Mouse (Mus musculus) ES-E14 (cell line): ENCODE measurements around the gene Pex5l. TPM values are rescaled to one million over a fixed set of nuclear protein-coding genes. Genes with fewer than 3 reads are reported as not detected.

Experiments used
- DNase-seq: peaks from one replicate; pipeline ENCODE4 v3.0.0-alpha.2; 2013; ENCODE audit warnings: low read depth, low spot score
- H3K27ac ChIP-seq: 2 replicates; pipeline ENCODE4 v1.5.1; 2012; ENCODE audit warnings: low read depth, mild to moderate bottlenecking, low read length, moderate library complexity, mixed read lengths; ENCODE audit not compliant: poor library complexity, insufficient read depth, severe bottlenecking
- H3K36me3 ChIP-seq: 2 replicates; pipeline ENCODE4 v1.6.1; 2012; ENCODE audit warnings: mild to moderate bottlenecking, low read length, moderate library complexity, mixed read lengths; ENCODE audit not compliant: control insufficient read depth, poor library complexity, insufficient read depth, severe bottlenecking
- H3K4me1 ChIP-seq, 2 experiments: fragments of 150-350 bp in 1 of 2; sonication (generic) in 1 of 2; 2 replicates each; pipeline ENCODE4 v1.6.1; 2012; ENCODE audit warnings: low read length in 2 of 2, mild to moderate bottlenecking in 1 of 2, mixed read lengths in 1 of 2; ENCODE audit not compliant: control insufficient read depth in 2 of 2, insufficient read depth in 2 of 2, poor library complexity in 1 of 2
- H3K4me3 ChIP-seq, 2 experiments: fragments of 150-350 bp in 1 of 2; sonication (generic) in 1 of 2; 2 replicates each; pipeline ENCODE4 v1.5.1; 2012; ENCODE audit warnings: low read length in 2 of 2, low read depth in 1 of 2, mild to moderate bottlenecking in 1 of 2, mixed read lengths in 1 of 2; ENCODE audit not compliant: insufficient read depth in 1 of 2, poor library complexity in 1 of 2, severe bottlenecking in 1 of 2
- H3K9ac ChIP-seq: 2 replicates; pipeline ENCODE4 v1.6.1; 2012; ENCODE audit warnings: low read depth, mild to moderate bottlenecking, low read length, mixed read lengths; ENCODE audit not compliant: poor library complexity, insufficient read depth, severe bottlenecking
- H3K9me3 ChIP-seq: fragments of 150-350 bp; sonication (generic); 2 replicates; pipeline ENCODE4 v1.6.1; 2012; ENCODE audit warnings: low read depth, mild to moderate bottlenecking, low read length; ENCODE audit not compliant: control insufficient read depth, insufficient read depth
- CHD2 ChIP-seq: IDR thresholded peaks from 2 replicates; pipeline ENCODE4 v1.6.1; 2014; ENCODE audit warnings: mild to moderate bottlenecking, low read depth, low read length, inconsistent platforms
- HCFC1 ChIP-seq: IDR thresholded peaks from 2 replicates; pipeline ENCODE4 v1.6.1; 2012; ENCODE audit warnings: low read length, inconsistent platforms, borderline replicate concordance; ENCODE audit not compliant: insufficient read depth
- MAFK ChIP-seq: IDR thresholded peaks from 2 replicates; pipeline ENCODE4 v1.6.1; 2014; ENCODE audit warnings: mild to moderate bottlenecking, low read depth, low read length, inconsistent platforms; ENCODE audit not compliant: insufficient read depth
- ZC3H11A ChIP-seq: IDR thresholded peaks from 2 replicates; pipeline ENCODE4 v1.6.1; 2012; ENCODE audit warnings: low read depth, mild to moderate bottlenecking, inconsistent platforms, low read length, borderline replicate concordance
- ZNF384 ChIP-seq: IDR thresholded peaks from 2 replicates; pipeline ENCODE4 v1.6.1; 2012; ENCODE audit warnings: low read depth, low read length, inconsistent platforms
- in situ Hi-C, 2 experiments: fragments of 600-800 bp; cut with MboI; formaldehyde crosslinking; loops; one replicate each; pipeline ENCODE4 v1.15.1; 2025; ENCODE audit warnings: low sequenced_read_pairs in 2 of 2, inconsistent platforms in 1 of 2; ENCODE audit not compliant: unreplicated experiment in 2 of 2
- total RNA-seq: library from RNA; depleted of rRNA; stranded (reverse); fragments of 300-350 nt; gene quantifications from 2 replicates; pipeline ENCODE4 v1.2.3, GENCODE M21; 2012

The Pex5l gene
- total RNA-seq, 1 experiment: 0.31 TPM

GRCm38 (mm10) chr3:32991713-32992575 is 151.1 kb downstream of the Pex5l start:
- in situ Hi-C loops: no loop called here
- H3K36me3 ChIP-seq: no peaks in the 10 kb centered on the region
- 0 out of 4 replicates have a peak, but pooled peaks cover 0 to 2% of the 10 kb centered on the region in 2 experiments for H3K4me1 ChIP-seq
- H3K4me3 ChIP-seq: no peak overlapping the region
- no peak overlapping the region for H3K9ac ChIP-seq
- no peaks in the 10 kb centered on the region for H3K9me3 ChIP-seq
- no peak overlapping the region for H3K27ac ChIP-seq
- TF ChIP-seq CHD2 (no peak), ZNF384 (no peak), HCFC1 (no peak), MAFK (no peak), ZC3H11A (no peak)
- DNase-seq: no peak

- DNase-seq: no peak
- Histone ChIP-seq H3K4me1 (0 out of 4 replicates have a peak, but pooled peaks cover 0 to 2% of the 10 kb centered on the region in 2 experiments), H3K4me3 (no peak overlapping the region), H3K27ac (no peak overlapping the region), H3K9me3 (no peaks in the 10 kb centered on the region), H3K36me3 (no peaks in the 10 kb centered on the region), H3K9ac (no peak overlapping the region)
- in situ Hi-C loops: no loop called here
- TF ChIP-seq ZNF384 (no peak), MAFK (no peak), HCFC1 (no peak), ZC3H11A (no peak), CHD2 (no peak)
Observed at GRCm38 (mm10) chr3:32987806-32988205, 155.2 kb downstream of the Pex5l start.

DNA sequence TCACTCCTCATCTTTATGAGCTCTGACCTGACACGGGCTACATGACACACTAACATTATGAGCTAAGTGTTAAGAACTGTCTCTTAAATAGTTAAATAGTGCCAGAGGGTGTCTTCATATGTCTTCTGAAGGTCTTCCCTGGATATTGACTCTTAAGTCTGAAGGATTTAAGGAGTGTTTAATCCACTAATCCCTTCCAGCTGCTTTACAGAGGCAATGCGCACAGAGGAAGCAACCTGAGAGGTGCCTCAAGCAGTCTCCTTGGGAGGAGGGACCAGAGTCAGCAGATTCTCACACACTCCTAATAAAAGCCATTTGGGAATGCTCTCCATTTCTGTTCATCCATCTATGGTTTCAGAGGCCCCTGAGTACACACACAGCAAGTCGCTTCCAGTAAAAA is 157.9 kb downstream of the Pex5l start:
- Histone ChIP-seq H3K27ac (no peak overlapping the region), H3K4me1 (no peaks in the 10 kb centered on the region), H3K9ac (no peak overlapping the region), H3K36me3 (no peaks in the 10 kb centered on the region), H3K4me3 (no peak overlapping the region), H3K9me3 (no peaks in the 10 kb centered on the region)
- no peak for TF ChIP-seq CHD2
- no peak for TF ChIP-seq ZC3H11A
- no peak for TF ChIP-seq HCFC1
- no peak for TF ChIP-seq MAFK
- no peak for TF ChIP-seq ZNF384
- no peak for DNase-seq
- in situ Hi-C loops: no loop called here

DNA sequence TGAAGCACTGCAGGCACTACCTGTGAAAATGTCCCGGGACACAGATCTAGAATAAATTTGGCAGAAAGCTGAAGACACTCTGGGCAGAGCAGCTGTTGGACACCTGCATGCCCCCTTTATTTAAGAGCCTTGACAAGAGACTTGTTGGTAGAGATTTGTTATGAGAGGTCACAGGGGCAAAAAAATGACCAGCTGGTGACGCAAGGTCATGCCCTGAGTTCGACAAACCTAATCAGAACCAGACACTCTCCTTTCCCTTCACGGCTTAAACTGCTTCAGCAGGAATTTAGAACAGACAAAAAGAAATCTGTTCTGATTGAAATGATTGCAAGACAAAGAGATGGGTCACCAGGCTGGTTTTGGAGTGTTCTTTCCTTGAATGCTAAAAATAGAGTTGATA is 163.1 kb downstream of the Pex5l start:
- Histone ChIP-seq H3K27ac (no peak overlapping the region), H3K9ac (no peak overlapping the region), H3K4me3 (no peak overlapping the region), H3K9me3 (no peaks in the 10 kb centered on the region), H3K4me1 (no peaks in the 10 kb centered on the region), H3K36me3 (no peaks in the 10 kb centered on the region)
- TF ChIP-seq ZNF384: no peak
- no peak for TF ChIP-seq CHD2
- no peak for DNase-seq
- in situ Hi-C loops: no loop called here
